Mouse (Mus musculus) brain, embryonic 14.5 days (tissue): Measurements from ENCODE around the gene Prkab1. TPM values are rescaled to one million over a fixed set of nuclear protein-coding genes. Genes with fewer than 3 reads are reported as not detected.

Experiments used
- DNase-seq: peaks from one replicate; pipeline ENCODE4 v3.0.0-alpha.2; 2011; ENCODE audit warnings: low read depth
- CTCF ChIP-seq: fragments of 200-500 bp; IDR thresholded peaks from 2 replicates; pipeline ENCODE4 v1.5.1; 2012; ENCODE audit warnings: inconsistent platforms, mild to moderate bottlenecking, moderate library complexity, borderline replicate concordance; ENCODE audit not compliant: insufficient read depth, insufficient read length; ENCODE audit errors: extremely low read depth
- POLR2A ChIP-seq: fragments of 200-500 bp; IDR thresholded peaks from 2 replicates; pipeline ENCODE4 v1.6.1; 2012; ENCODE audit warnings: mild to moderate bottlenecking, inconsistent platforms, borderline replicate concordance; ENCODE audit not compliant: poor library complexity, insufficient read depth, insufficient read length, severe bottlenecking; ENCODE audit errors: extremely low read depth
- polyA plus RNA-seq: library from polyadenylated mRNA; depleted of rRNA; stranded (reverse); fragments of >200 nt; gene quantifications from 2 replicates; pipeline ENCODE4 v1.2.3, GENCODE M21; 2012

The Prkab1 gene
- polyA plus RNA-seq, 1 experiment, result 81.8 TPM

GRCm38 (mm10) chr5:116029071-116029470, 4.8 kb upstream of the Prkab1 start:
- DNase-seq, result no peak
- TF ChIP-seq CTCF (no peak), POLR2A (no peak)

- TF ChIP-seq POLR2A (no peak), CTCF (no peak)
- no peak for DNase-seq
These were observed 2.3 kb upstream of the Prkab1 start for GRCm38 (mm10) chr5:116026561-116026960.

- TF ChIP-seq CTCF (no peak), POLR2A (no peak)
- no peak for DNase-seq
These were observed 1.8 kb upstream of the Prkab1 start for GRCm38 (mm10) chr5:116026107-116026506.

- DNase-seq, result peak; percentile 84
- TF ChIP-seq CTCF (no peak), POLR2A (no peak)
These were observed 455 bp downstream of the Prkab1 start for GRCm38 (mm10) chr5:116023821-116024284.

- peak; percentile 79 for DNase-seq
- no peak for TF ChIP-seq CTCF
- no peak for TF ChIP-seq POLR2A
These were observed 1.1 kb downstream of the Prkab1 start for GRCm38 (mm10) chr5:116023251-116023661.

GRCm38 (mm10) chr5:116022658-116023200, 1.6 kb downstream of the Prkab1 start:
- no peak for DNase-seq
- TF ChIP-seq POLR2A (no peak), CTCF (no peak)

- DNase-seq, result no peak
- TF ChIP-seq POLR2A, result no peak
These were observed 2.2 kb downstream of the Prkab1 start for GRCm38 (mm10) chr5:116022131-116022530.

GRCm38 (mm10) chr5:116021552-116021951, 2.8 kb downstream of the Prkab1 start:
- TF ChIP-seq CTCF (no peak), POLR2A (no peak)
- no peak for DNase-seq

GRCm38 (mm10) chr5:116019371-116019770, 4.9 kb downstream of the Prkab1 start:
- TF ChIP-seq CTCF, result no peak
- no peak for TF ChIP-seq POLR2A
- no peak for DNase-seq

GRCm38 (mm10) chr5:116018784-116019183, 5.5 kb downstream of the Prkab1 start:
- TF ChIP-seq CTCF (no peak), POLR2A (no peak)
- DNase-seq, result no peak

GRCm38 (mm10) chr5:116018196-116018595, 6.1 kb downstream of the Prkab1 start:
- TF ChIP-seq CTCF, result no peak
- no peak for TF ChIP-seq POLR2A
- no peak for DNase-seq

- DNase-seq, result no peak
- TF ChIP-seq POLR2A, result no peak
- TF ChIP-seq CTCF, result no peak
These were observed 6.9 kb downstream of the Prkab1 start for GRCm38 (mm10) chr5:116017391-116017790.
